Mouse (Mus musculus) monocyte, adult 5-6 weeks (primary cell): Measurements from ENCODE around the gene Il20rb. TPM values are rescaled to one million over a fixed set of nuclear protein-coding genes. Genes with fewer than 3 reads are reported as not detected.

Source experiments
- ATAC-seq: fragments of 153-309, 156-312 bp; replicated peaks from 2 replicates; pipeline ENCODE4 v1.8.0; 2017; ENCODE audit warnings: mild to moderate bottlenecking; ENCODE audit not compliant: low TSS enrichment, insufficient number of reproducible peaks, severe bottlenecking, poor library complexity, low FRiP score
- total RNA-seq: library from RNA; stranded (forward); fragments of 200-1000, 200-491, 200-594 nt; gene quantifications from 3 replicates; pipeline ENCODE4 v1.2.3, GENCODE M21; 2017

Il20rb gene
- total RNA-seq: 3.2 to 6.9 TPM (median 3.6 TPM) in 3 replicates

DNA sequence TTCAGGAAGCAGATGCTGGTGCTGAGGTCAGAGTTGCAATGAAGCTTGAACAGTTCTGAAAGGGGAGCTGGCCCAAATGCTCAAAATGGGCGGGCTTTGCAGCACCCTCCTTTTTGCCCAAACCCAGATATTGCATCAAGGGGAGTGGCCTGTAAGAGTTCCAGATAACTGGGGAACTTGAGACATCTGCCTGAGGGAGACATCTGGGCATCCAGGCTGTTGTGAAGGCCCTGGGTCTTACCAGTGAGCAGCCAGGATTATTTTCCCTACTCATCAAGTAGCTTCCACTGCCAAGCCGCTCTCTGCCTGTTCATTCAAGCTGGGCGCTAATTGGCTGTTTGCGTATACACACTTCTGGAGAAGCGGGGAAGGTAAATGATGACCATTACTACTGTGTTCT, at the start of gene Il20rb:
Il20rb (minus strand) TSS at position 358 of the 400 bp plus-strand sequence.
- no peak for ATAC-seq

DNA sequence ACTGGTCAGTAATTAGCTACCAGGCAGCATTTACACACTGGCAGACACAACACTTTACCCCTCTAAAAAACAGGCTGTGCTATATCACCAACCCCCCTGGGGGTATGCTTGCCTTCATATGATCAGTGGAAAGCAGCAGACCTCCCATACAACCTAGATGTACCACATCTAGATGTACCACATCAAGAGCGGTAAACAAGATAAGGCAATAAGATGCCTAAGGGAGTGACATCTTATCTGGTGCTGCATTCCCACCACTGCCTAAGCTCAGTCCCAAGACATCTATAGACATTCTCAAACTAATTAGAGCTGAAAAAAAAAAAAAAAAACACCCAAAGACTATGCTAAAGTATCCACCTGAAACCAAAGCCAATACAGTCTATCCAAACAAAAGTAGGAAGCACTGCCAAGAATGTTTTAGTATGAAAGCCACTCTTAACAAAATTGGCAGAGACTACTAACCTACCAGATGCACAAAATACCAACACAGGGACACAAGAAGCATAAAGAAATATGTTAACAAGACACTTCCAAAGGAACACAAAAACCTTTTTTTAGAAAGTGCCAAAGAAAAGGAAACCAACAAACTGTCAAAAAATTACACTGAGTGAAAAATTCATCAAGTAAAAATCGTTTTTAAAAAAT, 49.2 kb upstream of the Il20rb start:
- ATAC-seq: no peak

DNA sequence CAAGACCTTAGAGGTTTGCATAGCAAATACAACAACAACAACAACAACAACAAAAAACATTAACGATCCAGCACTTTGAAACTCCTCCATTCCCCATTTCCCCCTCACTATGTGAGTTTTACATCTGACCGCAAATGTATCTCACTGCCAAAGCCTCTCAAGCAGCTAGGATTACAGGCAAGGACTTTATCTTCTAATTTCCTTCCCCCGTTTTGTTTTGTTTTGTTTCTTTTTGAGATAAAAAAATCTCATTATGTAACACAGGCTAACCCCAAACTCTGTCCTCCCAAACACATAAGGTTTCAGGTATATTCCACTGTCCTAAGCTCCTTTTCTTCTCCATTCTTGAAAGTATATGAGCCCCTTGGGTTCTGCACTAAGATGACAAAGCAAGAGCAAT, 48.1 kb upstream of the Il20rb start:
- ATAC-seq: no peak

DNA sequence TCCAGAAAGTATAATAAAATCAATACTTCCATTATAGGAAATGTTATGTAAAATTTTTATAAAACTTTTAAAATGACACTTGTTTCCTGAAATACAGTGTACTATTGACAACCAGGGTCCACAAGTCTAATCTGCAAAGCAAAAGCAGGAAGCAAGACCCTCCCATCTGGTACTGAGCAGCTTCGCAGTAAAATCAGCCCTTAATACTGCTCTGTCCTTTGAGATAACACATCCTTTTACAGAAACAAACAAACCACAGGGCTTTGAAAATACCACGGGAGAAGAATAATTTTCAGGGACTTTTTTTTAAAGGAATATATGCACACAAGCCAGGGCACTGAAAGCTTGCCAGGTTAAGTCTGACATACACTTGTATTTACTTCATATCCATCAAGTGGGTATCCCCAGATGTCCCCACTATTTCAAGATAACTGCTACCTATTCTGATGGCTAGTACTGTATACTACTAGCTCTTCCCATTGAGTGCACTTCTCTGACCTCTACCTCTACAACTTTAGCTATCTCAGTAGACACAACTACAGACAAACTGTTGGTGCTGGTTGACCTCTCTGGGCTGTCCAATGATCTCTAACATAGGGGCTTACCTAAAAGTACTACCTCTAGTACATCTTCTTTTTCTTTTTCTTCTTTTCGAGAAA, 46.4 kb upstream of the Il20rb start:
- no peak for ATAC-seq

DNA sequence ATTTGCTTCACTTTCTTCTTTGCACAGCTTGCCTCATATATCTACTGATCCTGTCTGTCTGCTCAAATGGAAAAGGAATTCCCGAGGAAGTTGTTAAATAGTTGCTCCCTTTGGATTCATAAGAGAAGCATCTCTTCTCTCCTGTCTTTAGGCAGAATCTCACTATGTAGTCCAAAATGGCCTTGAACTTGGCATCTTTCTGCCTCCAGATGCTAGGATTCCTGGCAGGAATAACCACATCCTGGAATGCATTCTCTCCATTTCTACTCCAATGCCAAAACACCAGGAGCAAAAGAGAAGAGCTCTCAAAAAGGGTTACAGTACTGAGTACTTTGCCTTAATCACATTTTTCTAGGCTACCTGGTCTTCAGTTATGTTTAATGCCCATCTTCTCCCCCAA, 44.7 kb upstream of the Il20rb start:
- no peak for ATAC-seq

DNA sequence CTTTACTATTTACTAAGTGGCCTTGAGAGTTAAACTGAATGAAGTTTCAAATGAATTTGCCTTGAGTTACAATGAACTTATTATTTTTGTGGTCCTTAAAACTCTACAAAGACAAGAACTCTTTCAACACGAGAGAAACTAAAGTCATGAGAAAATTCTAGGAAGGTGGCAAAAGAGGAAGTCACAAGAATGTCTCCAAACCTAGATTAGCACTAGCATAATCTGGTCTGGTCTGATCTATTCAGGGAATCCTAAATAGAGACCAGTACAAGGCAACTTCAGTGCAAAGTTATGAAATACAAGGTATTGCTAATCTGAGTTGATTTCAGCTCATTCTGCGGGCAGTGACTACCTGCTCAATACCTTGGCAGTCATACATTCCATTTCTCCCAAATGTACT, 38.6 kb upstream of the Il20rb start:
- no peak for ATAC-seq

DNA sequence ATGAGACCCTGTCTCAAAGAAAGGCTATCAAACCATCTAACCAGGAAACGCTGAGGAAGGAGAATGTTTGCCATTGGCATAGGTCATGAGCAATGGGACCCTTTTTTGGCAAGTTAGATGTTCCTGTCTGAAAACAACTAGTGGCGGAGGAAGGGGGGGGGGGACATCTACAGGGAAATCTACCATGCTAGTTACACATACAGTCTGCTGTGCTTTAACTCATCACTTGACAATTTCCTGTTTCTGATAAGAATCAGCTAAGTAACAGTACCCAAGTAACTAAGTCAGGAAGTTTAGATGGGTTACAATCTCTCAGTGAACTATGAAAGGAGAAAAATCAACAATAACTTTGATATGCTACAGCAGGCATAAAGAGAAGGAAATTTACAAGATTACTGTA, 35.4 kb upstream of the Il20rb start:
- ATAC-seq: no peak

DNA sequence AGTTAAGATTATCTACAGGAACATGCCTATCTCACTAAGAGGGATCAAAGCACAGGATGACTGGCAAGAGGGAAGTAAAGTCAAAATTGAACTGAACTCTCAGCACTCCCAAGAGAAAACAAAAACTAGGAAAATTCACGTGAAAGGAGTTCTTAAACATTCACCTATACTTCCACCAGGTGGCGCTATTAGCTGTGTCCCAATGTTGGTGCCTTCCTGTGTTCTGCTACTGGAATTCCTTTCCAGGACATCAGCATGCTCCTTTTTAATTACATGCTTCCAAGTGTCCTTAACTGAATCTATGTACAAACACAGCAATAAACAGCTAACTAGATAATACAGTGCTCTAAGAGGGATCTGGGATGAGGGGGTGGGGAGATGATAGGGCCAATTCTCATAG, 34.0 kb upstream of the Il20rb start:
- no peak for ATAC-seq

DNA sequence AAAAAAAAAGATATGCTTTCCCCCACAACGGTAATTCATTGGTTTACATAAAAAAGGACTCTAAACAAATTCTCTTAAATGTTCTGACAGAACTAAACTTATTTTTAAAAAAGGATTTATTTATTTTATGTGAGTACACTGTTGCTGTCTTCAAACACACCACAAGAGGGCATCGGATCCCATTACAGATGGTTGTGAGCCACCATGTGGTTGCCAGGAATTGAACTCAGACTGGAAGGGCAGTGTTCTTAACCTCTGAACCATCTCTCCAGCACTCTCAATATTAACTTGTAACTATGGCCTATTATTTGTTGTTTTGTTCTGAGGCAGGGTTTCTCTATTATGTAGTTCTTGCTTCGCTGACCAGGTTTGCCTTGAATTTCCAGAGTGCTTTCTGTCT, 33.4 kb upstream of the Il20rb start:
- ATAC-seq: no peak

DNA sequence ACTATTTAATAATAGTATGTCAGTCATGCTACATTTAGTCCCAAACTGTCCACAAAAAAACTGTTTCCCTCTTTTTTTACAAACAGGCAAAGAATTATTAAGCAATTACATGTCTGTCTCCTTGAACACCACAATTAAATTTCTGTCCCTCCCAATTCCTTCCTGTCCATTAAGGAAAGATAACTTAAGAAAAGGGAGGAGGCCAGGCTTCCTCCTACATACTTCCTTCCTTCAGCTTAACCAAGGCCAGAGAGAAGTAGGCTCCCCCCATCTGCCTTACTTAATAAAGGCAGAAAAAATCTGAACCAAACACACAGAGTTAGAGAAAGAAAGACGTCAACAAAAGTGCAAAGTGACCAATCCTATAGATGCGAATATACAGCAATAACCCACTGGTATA, 21.0 kb upstream of the Il20rb start:
- no peak for ATAC-seq

DNA sequence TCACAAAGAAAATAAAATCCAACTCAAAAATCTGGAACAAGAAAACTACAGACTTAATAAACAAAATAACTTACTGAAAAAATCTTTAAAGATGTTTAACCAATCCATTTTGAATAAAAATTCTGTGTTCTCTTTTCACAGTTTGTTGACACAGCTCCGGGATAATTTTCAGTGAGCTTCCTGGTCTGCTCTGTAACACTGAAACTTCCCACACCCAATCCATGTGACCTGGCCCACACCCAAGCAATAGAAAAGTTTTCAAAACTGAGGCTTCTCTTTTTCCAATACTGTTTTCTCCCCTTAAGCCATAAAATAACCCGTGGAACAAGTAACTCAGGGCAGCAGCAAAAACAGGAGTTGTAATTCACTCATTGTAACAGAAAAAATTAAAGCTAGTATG, 20.1 kb upstream of the Il20rb start:
- no peak for ATAC-seq

DNA sequence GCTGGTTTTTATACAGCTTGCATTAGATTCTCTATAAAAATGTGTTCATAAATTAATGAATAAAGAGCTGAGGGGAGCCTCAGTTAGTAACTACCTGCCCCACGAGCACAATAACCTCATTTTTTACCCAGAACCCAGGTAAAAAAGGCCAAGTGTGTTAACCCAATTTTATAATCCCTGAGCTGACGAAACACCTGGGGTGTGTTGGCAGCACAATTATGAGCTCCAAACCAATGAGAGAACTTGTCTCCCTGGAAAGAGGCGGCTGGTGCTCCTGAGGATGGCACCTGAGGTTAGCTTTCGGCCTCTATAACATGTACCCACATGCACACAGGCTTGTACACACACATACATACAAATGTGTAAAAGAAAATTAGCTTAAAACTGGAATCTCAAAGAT, 18.9 kb upstream of the Il20rb start:
- ATAC-seq: no peak

DNA sequence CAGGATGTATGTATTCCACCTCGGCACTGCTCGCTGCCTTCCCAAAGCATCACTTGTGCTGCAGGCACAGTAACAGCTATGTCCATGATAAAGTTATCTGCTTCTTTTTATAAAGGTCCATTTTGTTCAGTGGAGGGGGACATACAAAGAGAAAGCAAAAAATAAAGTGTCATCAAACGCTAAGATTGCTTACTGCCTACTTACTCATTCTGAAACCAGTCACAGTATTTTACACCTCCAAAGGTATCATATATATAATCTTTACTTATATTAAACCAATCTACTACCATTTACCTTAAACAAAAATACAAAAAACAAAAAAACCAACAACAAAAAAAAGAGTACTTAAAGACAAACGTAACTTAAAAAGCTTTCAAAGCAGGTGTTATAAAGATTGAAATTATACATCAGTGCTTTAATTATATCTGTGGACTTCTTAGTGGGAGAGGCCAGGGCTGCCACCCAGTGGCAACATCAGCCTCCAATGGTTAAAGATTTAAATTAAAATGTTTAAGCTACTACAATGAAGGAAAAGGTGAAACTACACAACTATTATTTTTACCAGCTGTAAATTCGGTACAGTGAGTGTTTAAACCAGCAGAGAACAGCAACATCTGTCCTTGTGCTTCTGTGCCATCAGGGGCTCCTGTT, 7.1 kb upstream of the Il20rb start:
- no peak for ATAC-seq

DNA sequence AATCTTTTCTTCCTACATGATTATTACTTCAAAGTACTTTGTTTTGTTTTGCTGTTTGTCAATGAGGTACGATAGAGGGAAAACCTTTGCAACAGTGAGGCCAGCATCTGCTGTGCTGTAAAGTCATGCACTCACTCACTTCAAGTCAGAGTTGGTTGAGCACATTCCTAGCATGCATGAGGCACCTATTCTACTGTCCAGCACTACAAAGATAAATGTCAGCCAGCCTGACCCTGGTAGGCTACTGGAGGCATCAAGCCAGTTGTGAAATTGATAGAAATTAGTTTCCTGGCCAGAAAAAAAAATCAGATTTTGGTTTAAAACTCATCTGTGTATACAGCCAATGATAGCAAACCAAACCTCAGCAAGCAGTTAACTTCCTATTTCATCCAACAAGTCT, 4.8 kb upstream of the Il20rb start:
- ATAC-seq: no peak

DNA sequence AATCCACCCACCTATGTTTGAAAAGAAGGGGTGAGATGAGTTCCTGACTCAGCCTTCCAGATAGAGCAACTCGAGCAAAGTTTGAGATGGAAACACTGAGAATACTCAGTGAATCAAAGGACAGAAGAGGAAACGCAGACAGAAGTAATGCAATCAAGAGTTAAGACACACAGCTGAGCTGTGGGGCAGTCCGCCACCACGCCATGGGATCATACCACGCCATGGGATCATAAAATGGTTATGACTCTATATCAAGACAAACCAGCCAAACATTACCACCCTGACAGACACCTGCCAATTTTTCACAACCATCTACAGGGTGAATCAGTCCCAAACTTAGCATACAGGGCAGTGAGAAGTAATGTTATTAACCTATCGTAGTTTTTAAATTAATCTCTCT, 2.4 kb upstream of the Il20rb start:
- ATAC-seq: no peak

DNA sequence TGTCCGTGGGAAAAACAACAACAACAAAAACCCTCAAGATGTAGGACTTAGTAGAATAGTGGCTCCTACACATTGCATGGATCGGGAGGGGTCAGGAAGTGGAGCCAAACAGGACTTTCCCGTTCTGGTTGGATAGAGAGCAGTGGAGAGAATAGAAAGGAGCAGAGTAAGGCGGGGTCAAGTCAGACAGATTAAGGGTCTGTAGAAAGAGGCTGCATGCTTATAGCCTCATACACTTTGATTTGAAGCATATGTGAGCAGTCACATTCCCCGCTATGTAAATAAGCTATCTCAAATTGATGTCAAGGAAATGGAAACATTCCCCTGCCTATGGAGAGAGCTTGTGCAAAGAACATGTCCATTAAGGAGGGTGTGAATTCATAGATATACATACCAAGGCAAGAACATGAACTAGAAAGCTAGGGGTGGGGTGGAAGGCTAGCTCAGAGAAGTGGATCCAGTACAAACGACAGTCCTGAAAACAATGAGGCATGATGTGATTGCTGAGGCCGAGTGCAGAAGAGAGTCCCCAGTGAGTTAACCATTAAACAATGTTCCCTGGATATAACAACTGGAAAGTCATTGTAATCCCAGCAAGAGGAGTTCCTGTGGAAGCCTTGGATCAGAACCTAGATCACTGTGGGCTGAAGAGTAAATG, 1.6 kb upstream of the Il20rb start:
- no peak for ATAC-seq

DNA sequence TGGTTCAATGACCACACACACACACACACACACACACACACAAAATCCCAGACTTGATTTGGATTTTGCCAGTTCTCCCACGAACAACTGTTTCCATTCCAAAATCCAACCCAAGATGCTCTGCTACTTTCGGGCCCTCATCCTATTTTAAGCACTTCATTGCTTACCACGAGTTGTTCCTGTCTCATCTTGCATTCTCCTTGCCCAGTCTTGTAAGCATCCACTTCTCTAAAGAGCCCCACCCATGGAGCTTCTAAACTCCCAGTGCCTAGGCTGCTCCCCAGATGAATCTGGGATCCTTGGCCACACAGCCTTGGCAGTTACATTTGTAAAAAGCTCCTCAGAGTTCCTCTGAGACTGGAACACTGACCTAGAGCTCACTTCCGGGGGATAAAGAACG, 3.3 kb downstream of the Il20rb start:
- ATAC-seq: no peak

DNA sequence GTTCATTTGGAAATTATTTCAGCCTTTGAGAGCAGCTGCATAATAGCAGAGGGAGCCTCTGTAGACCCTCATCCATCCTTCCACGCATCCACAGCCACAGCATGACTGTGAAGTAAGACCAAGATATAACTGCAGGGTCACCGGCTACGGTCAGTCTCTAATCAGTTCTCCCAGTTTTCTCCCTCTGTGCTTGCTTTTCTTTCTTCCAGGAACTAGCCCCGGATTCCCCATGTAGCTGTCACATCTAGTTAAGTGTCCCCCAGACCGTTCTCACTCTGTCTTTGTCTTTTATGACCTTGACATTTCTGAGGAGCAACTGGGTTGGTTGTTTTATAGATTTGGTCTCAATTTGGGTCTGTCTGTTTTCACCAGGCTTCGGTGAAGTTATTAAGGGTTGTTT, 5.0 kb downstream of the Il20rb start:
- no peak for ATAC-seq

DNA sequence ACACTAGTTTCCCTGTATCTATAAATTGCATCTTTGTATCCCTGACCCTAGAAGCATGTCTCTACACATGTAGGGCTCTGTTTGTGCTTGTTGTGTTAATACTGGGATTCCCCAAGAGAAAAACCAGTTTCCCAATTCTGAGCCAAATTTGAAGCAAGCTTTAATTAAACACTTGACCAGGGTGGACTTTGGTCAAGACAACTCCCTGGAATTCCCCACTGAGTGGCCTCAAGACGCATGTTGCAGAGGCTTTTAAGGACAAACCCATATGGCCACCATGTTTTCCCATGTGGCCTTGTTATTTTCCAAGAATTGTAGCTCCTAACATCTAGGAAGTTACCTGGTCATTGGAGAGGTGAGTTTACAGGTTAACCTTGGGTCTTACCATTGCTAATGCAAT, 12.5 kb downstream of the Il20rb start:
- no peak for ATAC-seq

DNA sequence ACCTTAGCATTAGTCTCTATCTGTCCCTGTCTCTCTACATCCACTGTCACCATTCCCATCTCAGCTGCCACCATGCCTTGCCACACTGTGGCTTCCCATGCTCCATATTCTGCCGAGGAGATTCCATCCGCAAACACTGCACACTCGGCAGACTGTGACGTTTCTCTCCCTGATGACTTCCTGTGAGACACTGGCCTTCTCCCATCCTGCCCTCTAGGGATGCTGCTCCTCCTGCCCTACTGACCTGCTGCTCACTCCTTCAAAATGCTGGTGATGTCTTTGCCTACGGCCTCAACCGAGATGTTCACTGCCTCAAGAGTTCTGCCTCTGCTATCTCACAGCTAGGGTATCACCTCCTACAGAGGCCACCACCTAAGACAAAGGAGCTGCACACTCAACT, 13.2 kb downstream of the Il20rb start:
- ATAC-seq: no peak
